Mouse (Mus musculus): ENCODE data around the gene Fbxo33.
"Not testable (repeated sequence)": the region's sequence is repeated elsewhere in the genome, so short reads cannot be mapped to it uniquely, and the experiment has no call there.

Gene Fbxo33

DNA sequence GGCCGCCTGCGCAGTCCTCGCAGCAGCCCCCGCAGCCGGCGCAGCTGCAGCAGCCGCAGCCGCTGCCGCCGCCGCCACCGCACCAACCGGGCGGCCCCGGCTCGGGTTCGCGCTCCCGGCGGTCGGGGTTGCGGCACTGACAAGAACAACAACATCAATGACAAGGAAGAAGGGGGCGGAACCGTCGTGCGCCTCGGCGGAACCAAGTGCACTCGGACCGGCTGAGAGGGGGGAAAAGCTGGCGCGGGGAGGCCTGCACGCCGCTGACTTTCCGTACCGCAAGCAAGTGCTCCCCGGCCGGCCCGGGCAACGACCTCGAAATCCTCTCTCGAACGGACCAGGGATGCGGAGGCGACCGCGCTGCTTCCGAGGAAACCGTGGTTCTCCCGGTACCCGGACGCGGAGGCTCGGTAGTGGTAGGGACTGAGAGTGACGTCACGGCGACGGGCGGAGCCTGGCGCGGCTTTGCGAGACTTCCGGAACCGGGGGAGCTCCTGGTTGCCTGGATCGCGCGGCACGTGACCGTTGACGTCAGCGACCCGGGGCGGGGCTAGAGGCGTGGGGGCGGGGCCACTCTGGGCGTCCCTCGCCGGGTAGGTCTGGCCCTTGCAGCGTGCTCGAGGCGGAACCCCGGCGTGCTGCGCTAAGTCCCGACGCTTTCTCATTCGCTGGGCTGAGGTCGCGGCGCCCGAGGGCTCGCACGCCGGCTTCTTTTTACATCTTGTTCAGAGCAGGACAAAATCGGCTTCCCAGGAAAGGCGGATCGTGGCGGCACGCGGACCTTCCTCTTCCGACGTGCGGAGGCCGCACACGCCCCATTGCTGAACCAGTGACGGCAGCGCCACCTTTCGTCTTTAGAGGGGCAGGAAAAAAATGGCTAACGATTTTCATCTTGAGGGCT is at the start of gene Fbxo33:
Gene Fbxo33 (minus strand): TSS at position 401 of the 901 bp plus-strand sequence.
- DNase-seq: peak; percentile 98

DNA sequence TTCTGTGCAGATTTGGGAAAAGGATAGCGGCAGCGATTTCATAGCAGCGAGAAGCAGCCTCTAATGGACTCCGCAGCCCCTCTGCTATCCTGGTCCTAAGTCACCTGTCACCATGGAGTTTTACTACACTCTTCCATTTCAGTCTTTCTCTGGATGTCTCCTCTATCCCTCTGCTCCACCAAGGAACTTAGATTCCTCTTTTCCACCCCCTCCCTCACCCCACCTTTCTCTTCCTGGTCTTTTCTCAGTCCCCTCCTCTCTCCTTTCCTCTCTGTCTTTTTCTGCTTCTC is 46.4 kb upstream of the Fbxo33 start:
- no peak for DNase-seq

DNA sequence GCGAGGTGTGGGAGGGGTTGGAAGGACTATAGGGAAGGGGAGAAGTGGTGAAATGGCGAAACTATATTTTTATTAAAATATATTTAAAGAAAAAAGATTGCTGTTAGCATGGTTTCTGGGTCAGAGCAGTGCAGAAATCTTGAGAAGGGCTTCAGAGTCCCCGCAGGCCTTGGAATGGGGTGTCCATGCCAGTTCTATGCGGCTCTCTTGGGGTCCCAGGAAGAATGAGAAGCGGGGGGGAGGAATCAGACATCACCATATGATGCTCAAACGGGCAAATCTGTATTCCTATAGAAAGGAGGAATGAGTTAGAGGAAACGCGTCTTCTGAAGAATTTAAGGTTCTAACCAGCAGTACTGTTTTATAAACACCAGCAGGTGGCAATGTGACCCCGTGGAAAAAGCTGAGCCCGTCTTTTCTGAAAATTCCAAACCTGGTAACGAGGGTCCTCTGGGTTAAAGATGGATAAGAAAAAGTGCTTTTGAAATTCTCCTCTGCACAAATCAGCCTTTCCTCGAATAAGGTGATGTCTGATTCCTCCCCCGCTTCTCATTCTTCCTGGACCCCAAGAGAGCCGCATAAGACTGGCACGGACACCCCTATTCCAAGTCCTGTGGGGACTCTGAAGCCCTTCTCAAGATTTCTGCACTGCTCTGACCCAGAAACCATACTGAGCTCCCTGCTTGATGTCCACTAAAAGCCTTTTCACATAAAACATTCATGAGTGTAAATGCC is 45.8 kb upstream of the Fbxo33 start:
- DNase-seq: no peak

DNA sequence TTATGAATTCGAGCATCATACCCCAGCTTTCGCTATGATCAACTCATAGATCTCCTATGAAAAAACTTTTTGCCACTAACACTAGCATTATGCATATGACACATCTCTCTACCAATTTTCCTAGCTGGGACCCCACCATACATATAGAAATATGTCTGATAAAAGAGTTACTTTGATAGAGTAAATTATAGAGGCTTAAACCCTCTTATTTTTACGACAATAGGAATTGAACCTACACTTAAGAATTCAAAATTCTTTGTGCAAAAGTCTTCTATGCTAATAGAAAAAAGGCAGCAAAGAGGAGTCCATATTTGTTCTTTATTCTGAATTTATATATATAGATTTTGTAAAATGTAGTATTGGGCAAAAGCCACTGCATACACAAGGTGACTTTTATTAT is 43.3 kb upstream of the Fbxo33 start:
- no peak for DNase-seq

DNA sequence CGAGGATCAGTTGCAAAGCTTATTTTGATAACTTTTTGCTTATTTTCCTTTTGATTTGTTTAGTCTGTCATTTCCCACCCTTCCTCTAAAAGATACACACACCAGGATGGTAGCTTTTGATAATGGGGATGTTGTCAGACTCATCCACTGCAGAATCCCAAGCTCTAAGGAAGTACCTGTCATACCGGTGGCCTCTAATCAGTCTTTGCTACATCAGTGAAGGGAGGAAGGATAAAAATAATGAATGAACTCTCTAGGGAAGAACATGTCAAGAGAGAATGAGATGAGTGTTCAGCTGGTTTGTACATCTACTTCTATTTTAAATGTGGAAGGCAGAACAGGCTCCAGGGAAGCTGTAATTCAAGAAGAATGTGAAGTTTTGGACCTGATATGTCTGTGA is 41.3 kb upstream of the Fbxo33 start:
- DNase-seq: no peak

DNA sequence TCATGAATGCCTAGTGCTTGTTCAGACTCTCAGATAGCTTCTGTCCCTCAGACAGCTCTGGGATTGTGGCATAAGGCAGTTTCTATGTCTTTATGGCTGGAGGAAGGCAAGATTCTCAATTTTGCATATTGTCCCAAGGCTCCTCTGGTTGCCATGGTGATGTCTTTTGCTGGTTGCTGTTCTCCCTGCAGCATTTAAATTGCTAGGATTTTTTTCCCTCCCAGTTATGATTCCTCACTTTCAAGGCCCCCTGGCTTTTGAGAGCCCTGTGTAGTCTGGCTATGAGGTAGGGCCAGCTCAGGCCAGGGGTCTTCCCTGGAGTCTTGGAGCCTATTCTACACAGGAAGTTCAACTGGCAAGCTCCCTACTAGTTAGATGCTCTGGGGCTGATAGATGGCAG is 40.8 kb upstream of the Fbxo33 start:
- DNase-seq: no peak

DNA sequence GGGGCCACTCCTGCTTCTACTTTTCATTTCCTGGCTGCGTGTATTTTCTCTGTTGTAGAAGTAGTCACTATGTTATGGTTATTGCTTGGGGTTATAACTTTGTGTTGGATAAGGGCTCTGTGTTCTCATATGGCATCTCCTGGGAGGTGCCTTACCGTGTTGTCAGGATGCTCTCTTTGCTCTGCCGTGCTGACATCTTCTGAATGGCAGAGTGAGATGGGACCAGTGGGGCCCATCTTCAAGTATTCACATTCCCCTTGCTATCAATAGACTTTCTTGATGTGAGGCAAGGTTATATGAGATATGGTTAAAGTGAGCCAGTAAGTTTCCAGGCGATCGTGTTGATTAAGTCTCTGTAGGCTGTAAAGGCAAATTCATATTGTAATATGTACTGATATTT is 39.5 kb upstream of the Fbxo33 start:
- DNase-seq: no peak

DNA sequence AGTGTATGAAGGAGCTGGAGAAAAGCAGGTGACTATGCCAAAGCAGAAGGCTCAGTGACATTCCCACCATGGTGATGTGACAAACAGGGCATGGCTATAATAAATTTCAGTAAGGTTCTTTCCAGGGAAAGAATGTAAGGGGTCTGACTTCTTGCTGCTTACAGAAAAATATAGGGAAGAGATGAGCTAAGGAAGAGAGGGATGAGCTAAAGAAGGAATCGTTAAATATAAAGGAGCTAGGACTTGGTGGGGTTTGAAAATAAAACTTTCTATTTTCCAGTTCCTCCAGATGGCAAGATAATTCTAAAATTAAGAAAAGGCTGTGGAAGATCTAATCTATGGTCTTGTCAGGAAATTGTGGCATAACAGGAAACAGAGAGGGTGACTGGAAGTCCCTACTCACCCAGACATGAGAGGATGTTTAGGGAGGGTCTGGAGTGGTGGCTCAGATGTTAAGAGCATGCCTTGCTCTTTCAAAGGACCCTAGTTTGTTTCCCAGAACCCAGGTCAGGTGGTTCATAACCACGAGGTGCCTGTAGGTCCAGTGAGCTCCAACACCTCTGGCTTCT is 30.8 kb upstream of the Fbxo33 start:
- no peak for DNase-seq

DNA sequence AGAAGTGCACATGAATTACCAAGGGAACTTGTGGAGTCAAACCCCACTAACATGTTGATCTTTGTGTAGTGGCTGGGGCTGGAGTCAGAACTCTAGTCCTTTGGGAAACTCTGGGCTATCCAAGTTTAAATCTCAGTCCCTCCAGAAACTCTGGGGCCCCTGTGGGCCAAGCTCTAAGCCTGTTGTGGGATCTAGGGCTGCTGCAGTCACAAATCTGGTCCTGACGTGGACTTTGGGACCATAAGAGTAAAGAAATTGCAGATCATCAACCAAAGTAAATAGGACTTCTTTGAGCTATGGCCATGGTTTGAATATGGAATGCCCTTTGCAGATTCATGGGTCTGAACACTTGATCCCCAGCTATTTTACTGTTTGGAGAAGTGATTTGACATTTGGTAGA is 29.4 kb upstream of the Fbxo33 start:
- DNase-seq: no peak

DNA sequence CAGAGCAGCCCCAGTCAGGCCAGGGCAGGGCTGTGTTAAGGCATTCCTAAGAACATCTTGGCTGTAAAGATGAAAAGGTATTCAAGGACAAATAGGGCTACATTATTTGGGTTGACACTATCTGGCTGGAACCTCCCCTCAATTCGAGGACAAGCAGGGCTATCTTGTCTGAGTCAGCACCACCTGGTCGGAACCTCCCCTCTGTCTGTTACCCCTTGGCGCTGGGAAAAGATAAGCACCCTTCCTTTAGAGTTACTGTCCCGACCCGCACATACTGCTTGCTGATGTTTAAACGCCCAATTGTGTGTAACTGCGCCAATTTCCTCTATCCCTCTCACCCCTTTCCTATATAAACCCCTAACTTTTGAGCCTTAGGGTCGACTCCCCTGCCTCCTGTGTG is 21.5 kb upstream of the Fbxo33 start:
- DNase-seq: not testable (repeated sequence)

DNA sequence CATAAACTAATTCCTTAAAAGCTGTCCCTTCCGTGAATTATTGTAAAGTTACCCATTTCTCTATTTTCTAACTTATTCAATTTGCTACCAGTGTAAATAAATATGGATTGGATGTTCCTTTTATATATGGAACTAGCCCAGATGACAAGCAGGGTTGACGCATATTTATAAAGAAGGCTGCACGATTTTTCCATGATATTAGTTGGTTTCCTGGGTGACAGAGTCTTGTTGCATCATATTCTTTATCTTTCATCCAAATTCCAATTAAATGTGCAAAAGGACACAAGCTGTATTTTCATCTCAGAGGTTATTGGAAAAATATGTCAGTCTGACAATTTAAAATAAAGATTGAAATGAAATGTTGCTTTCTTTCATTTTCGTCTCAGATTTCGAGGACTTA is 18.9 kb upstream of the Fbxo33 start:
- no peak for DNase-seq

DNA sequence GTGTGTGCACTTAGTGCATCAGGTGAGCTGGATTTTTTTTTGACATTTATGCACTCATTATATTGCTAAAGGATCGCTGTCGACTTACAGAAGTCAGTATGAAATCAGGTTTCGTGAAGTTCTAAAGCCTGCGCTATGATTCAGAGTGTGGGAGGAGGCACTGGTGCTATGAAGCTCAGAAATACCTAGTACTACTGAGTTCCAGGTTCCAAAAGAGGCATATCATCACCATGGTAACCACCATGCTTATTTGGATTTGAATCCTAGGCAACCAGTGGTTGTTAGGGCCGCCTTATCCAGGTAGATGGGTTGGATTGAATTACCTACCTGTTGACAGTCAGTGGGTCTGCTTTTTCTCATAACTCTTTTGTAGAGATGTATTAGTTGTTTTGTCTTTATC is 8.9 kb upstream of the Fbxo33 start:
- no peak for DNase-seq

DNA sequence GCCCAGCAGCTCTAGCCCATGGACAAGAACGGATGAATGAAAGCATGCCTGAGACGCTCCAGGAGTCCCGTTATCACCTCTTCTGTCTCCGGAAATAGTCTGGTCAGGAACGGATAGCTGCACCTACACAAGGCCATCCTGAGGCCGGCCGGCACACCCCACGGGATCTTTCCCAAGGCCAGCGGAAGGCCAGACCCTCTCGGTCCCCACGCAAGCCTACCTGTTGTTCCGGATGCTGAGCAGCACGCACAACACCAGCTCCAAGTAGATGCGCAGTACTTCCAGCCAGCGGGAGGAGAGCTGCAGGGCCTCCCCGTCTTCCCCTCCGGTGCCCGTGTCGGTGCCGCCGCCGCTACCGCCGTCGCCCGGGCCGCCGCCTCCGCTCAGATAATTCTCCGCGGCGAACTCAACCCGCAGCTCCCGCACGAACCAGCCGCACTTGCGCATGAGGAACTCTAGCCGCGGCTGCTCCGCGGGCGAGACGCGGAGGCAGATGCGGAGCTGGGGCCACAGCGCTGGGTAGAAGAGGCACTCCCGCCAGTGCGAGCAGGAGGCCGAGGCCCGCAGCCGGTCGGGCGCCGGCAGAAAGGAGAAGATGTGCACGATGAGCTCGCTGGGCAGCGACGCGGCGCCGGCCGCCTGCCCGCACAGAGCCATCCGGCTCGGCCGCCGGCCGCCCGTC is 744 bp downstream of the Fbxo33 start:
- peak; percentile 64 for DNase-seq

DNA sequence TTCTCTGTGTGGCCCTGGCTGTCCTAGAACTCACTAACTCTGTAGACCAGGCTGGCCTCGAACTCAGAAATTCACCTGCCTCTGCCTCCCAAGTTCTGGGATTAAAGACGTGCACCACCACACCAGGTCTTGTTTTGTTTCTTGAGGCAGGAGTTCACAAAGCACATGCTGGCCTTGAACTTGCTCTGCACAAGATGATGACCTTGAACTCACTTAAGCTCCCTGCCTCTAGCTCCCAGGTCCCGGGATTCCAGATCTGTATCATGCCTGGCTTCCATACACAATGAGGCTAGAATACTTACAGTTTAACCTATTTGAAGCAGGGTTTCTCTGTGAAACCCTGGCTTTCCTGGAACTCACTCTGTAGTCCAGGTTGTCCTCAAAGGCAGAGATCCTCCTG is 2.2 kb downstream of the Fbxo33 start:
- no peak for DNase-seq

DNA sequence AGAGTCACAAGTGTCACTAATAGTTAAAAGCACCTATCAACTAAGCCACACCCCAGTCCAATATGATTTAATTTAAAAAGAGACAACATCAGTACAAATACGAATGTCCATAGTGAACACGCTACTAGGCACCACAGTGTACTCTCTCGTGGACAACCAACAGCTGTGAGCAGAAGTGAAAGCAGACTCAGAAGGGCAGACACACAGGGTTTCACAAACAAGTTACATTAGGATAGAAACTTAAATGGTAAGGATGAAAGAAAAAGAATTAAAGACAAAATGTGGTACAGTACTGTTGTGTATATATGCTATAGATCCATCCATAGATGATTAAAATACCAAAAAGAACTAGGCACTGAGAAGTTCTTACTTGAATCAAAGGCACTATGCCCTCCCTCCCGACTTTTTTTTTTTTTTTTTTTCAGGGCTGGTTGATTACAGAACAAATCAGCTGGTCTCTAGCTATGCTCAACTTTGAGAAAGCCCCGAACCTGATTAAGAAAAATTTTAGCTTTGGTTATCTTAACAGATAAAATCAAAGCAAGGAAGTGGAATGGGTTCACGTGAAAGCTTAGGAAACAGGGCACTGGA is 2.8 kb downstream of the Fbxo33 start:
- DNase-seq: no peak

DNA sequence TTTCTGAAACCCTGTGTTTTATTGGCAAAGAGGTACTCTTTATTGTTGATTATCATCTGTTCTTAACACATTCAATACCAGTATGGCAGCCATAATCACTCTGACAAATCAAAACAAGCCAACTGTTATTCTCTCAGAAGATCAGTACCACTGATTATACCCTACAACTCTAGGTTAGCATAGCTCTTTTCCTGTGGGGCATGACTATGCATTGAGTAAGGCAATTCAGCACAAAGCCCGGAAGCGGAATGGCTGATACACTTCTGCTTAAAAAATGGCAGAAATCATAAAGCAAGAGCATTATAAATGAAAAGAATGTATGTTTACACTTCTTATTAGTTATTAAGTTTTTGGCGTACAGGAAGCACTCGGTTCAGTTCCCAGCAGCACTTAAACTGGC is 3.3 kb downstream of the Fbxo33 start:
- peak; percentile 29 for DNase-seq

DNA sequence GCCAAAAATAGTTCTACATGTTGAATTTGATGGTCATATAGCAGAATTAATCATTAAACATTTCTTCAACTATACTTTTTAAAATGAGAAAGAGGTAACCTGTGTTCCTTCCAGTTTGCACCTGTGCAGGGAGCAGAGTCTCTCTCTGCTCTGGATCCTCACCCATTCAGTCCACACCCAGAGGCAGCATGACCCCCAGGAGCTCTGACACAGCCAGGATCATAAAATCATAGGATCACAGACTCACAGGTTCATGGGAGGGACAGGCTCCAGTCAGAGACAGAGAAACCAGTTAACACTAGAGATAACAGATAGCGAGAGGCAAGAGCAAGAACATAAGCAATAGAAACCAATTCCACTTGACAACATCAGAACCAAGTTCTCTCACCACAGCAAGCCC is 11.7 kb downstream of the Fbxo33 start:
- DNase-seq: no peak

DNA sequence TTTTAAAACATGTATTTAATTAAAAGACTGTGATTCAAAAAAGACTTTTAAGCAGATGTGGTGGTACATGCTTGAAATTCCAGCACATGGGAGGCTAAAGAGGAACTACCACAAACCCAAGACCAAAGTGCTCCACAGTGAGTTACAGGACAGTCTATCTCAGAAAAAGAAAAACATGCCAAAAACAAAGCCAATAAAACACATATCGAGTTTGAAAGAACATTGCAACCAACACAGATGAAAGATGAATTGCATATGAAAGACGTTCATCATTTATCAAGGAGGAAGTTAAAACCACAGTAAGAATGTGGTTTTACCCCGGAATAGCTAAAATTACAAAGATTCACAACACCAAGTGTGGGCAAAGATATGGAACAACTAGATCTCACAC is 12.5 kb downstream of the Fbxo33 start:
- no peak for DNase-seq

DNA sequence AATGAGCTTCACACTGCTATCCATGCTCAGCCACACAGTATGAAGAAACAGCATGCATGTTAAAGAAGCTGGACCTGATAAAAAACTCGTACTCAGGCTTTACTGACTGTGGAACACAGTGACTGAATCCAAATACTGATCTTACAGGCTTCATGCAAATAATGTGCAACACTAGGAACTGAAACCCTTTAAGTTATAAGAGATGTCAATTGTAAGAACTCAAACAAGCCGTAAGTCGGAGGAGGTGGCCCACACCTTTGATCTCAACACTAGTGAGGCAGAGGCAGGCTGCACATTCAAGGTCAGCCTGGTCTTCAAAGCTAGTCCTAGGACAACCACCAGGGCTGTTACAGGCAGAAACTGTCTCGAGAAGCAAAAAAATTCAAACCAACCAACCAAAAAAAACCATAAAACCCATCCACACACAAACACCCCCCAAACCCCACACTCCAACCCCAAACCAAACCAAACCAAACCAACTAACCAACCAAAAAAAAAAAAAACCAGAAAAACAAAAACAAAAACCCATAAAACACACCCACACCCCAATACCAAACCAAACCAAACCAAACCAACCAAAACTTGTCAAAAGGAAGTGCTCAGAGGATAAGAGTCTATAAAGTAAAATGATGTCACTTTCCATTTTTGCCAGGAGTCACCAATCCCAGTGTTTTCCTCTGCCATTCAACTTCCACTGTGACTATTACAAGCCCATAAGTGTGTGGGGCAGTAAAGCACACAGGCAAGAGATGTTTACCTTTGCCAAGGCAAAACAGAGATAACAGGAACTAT is 13.1 kb downstream of the Fbxo33 start:
- DNase-seq: no peak

DNA sequence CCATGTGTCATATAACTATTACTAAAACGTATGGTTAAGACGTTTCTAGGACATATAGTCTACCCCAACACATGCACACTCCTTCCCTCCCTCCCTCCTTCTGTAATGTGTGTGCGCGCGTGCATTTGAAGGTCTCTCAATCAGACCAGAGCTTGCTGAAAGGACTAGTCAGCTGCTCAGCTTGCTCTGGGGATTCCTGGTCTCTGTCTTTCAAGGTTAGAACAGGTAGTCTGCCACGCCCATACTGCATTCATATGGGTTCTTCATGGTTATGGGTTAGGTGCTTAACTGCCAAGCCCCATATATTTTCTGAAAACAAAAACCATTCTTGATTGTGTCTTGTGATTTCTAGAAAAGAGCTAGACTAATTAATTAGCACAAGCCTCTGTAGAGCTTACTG is 14.0 kb downstream of the Fbxo33 start:
- no peak for DNase-seq

DNA sequence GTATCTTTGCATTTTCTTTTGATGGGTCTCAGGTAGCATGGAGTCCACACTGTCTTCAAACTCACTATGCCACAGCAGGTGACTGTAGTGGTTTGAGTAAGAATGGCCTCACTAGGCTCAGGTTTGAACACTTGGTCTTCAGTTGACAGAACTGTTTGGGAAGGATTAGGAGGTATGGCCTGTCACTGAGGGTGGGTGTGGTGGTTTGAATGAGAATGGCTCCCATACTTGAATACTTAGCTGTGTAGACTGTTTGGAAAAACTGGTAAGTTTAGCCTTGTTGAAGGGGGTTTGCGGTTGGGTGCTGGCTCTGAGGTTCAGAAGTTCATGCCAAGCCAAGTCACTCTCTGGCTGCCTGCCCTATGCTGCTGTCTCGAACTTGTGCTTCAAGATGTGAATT is 20.2 kb downstream of the Fbxo33 start:
- no peak for DNase-seq

DNA sequence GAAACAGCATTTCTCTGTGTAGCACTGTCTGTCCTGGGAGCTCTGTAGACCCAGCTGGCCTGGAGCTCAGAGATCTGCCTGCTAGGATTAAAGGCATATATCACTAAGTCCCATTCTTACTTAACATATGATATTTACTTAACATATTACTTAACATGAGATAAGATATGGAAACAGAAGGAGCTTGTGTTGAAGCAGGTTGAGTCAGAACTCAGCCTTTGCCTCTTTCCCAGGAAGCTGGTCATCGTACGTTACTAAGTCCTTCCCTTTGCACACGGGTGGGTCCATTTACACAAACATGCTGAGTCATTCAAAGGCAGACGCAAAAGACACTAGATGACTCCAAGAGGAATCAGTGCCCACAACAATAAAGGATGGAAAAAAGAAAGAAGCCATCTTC is 20.8 kb downstream of the Fbxo33 start:
- DNase-seq: no peak

Data from thymus, postnatal 14 days (tissue).